Mouse (Mus musculus): Measurements from ENCODE around the gene Mllt10. TPM values are rescaled to one million over a fixed set of nuclear protein-coding genes. Genes with fewer than 3 reads are reported as not detected.

The Mllt10 gene
- total and polyA plus RNA-seq, 2 experiments from 2014 or later, result 28.9 to 96.5 TPM

DNA sequence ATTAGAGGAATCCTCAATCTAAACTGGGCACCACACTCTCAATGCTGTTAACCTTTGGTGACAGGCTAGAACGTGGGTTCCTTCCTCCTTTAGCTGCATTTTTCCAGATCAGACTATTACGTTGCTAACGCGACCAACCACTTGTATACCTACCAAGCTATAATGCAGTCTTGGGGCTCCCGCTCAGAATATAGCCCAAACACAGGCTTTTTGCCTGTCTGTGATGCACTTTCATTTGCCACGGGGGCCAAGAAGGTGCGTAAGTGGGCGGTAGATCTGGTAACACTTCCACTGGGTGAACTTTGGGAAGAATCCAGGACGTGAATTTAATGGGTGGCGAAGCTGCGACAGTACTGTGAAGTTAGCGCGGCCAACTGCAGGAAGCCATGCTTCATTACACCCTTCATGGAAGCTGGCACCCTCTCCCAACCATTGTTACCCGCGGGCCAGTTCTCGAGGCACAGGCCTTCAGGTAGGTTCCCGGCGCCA, 8.8 kb downstream of the Mllt10 start:
- Histone ChIP-seq H3K4me2 (ENCODE audit: low read depth, low read length, poor library complexity, severe bottlenecking) (peak overlapping the region; percentile 77), H3K4me1 (ENCODE audit: insufficient read depth, low read length) (no peaks in the 10 kb centered on the region), H3K4me3 (ENCODE audit: low read depth, low read length) (peak overlapping the region; percentile 81), H3K27ac (ENCODE audit: low read depth, low read length) (peak overlapping the region; percentile 97), H3K9me3 (ENCODE audit: low read length) (no peaks in the 10 kb centered on the region), H3K27me3 (ENCODE audit: insufficient read depth, low read length) (no peaks in the 10 kb centered on the region), H3K9ac (replicated peaks; ENCODE audit: low read length, poor library complexity, severe bottlenecking) (peak overlapping the region; percentile 96), H3K36me3 (ENCODE audit: insufficient read depth, low read length) (no peaks in the 10 kb centered on the region)
- ATAC-seq (ENCODE audit: low FRiP score) (peak; percentile 64), DNase-seq (ENCODE audit: low spot score) (peak; percentile 78)
- peak; percentile 10; the same call in 1 of the 2 replicates for TF ChIP-seq CTCF (IDR thresholded peaks at IDR 0.05)
- 0% methylated on average over 18 of the region's 18 CpGs for WGBS

DNA sequence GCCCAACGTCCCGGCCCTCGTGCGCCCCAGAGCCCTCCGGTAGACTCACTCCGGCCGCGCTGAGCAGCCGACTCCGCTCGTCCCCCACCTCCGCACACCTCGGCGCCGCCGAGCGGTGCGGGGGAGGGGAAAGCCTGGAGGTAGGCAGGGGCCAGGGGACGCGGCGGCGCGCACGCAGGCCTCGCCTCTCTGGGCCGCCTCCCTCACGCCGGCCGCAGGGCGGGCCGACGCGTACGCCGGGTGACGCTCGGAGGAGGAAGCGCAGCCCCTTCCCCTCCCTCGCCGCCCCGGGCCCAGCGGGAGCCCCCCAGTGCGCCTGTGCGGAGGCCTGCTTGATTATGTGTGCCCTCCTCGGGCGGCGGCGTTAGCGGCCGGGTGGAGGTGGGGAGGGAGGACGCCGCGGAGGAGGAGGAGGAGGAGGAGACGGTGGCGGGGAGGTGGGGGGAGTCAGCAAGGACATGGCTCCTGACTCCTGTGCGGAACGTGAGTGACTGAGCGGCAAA, 9.4 kb downstream of the Mllt10 start:
- TF ChIP-seq CTCF (IDR thresholded peaks at IDR 0.05), result no peak
- Histone ChIP-seq H3K27ac (ENCODE audit: low read depth, low read length) (peak overlapping the region; percentile 97), H3K27me3 (ENCODE audit: insufficient read depth, low read length) (no peaks in the 10 kb centered on the region), H3K4me3 (ENCODE audit: low read depth, low read length) (peak overlapping the region; percentile 81), H3K4me1 (ENCODE audit: insufficient read depth, low read length) (no peaks in the 10 kb centered on the region), H3K4me2 (ENCODE audit: low read depth, low read length, poor library complexity, severe bottlenecking) (peak overlapping the region; percentile 77), H3K9ac (replicated peaks; ENCODE audit: low read length, poor library complexity, severe bottlenecking) (peak overlapping the region; percentile 96), H3K36me3 (ENCODE audit: insufficient read depth, low read length) (no peaks in the 10 kb centered on the region), H3K9me3 (ENCODE audit: low read length) (no peaks in the 10 kb centered on the region)
- DNase-seq (ENCODE audit: low spot score) (peak; percentile 96), ATAC-seq (ENCODE audit: low FRiP score) (peak; percentile 97)
- WGBS, result under 1% methylated on average over 35 of the region's 58 CpGs

DNA sequence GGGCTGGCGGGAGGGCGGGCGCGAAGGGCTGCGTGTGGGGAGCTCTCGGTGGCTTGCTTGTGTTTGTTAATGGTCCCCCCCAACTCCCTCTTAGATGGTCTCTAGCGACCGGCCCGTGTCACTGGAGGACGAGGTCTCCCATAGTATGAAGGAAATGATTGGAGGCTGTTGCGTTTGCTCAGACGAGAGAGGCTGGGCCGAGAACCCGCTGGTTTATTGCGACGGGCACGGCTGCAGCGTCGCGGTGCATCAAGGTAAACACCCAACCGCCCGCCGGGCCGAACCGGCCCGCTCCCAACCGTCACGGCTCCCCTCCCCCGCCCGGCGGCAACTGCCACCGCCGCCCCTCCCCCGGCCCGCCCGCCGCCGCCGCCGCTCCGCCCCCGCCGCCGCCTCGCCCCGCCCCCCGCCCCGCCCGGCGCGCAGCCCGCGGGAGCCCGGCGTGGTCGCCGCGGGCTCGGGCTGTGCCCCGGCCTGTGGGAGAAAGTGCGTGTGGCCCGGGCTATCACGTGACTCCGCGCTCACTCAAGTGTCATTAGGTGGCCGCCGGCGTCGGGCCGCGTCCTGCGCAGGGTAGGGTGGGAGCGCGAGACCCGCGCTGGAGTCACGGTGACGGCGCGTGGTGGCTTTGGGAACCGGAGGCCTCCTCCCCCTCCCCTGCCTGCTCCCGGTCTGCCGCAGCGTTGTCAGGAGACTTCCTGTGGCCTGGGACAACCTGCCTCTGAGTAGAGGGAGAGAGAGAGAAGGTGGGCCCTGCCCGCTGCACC, 10.1 kb downstream of the Mllt10 start:
- DNase-seq (ENCODE audit: low spot score), result peak; percentile 72
- WGBS, result under 1% methylated on average over 58 of the region's 85 CpGs
- Histone ChIP-seq H3K27ac (ENCODE audit: low read depth, low read length) (peak overlapping the region; percentile 97), H3K9me3 (ENCODE audit: low read length) (no peaks in the 10 kb centered on the region), H3K36me3 (ENCODE audit: insufficient read depth, low read length) (no peaks in the 10 kb centered on the region), H3K27me3 (ENCODE audit: insufficient read depth, low read length) (no peaks in the 10 kb centered on the region), H3K9ac (replicated peaks; ENCODE audit: low read length, poor library complexity, severe bottlenecking) (peak overlapping the region; percentile 96), H3K4me2 (ENCODE audit: low read depth, low read length, poor library complexity, severe bottlenecking) (peak overlapping the region; percentile 77), H3K4me3 (ENCODE audit: low read depth, low read length) (peak overlapping the region; percentile 81), H3K4me1 (ENCODE audit: insufficient read depth, low read length) (no peaks in the 10 kb centered on the region)
- no peak for TF ChIP-seq CTCF (IDR thresholded peaks at IDR 0.05)
- ATAC-seq (ENCODE audit: low FRiP score), result peak; percentile 67

DNA sequence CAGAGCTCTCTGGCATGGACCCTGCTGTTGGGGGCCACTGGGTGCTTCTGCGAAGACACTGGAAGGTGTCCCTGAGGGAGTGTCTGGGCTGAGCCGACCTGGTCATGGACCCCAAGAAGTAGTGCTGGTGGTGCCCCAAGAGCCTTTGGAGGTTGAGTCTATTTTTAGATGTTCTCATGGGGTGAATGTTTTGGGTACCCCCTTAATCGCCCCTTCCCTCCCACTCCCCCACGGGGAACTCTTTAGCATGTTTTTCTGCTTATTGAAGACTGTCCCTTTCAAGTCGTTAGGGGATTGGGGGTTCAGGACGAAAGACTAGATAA, 10.6 kb downstream of the Mllt10 start:
- Histone ChIP-seq H3K9me3 (ENCODE audit: low read length) (no peaks in the 10 kb centered on the region), H3K4me1 (ENCODE audit: insufficient read depth, low read length) (no peaks in the 10 kb centered on the region), H3K27me3 (ENCODE audit: insufficient read depth, low read length) (no peaks in the 10 kb centered on the region), H3K27ac (ENCODE audit: low read depth, low read length) (peak overlapping the region; percentile 97), H3K9ac (replicated peaks; ENCODE audit: low read length, poor library complexity, severe bottlenecking) (peak overlapping the region; percentile 96), H3K4me3 (ENCODE audit: low read depth, low read length) (peak overlapping the region; percentile 81), H3K4me2 (ENCODE audit: low read depth, low read length, poor library complexity, severe bottlenecking) (peak overlapping the region; percentile 77), H3K36me3 (ENCODE audit: insufficient read depth, low read length) (no peaks in the 10 kb centered on the region)
- TF ChIP-seq CTCF (IDR thresholded peaks at IDR 0.05), result no peak
- WGBS, result 4% methylated on average over 6 of the region's 6 CpGs
- DNase-seq (ENCODE audit: low spot score), result no peak
- ATAC-seq (ENCODE audit: low FRiP score), result no peak

DNA sequence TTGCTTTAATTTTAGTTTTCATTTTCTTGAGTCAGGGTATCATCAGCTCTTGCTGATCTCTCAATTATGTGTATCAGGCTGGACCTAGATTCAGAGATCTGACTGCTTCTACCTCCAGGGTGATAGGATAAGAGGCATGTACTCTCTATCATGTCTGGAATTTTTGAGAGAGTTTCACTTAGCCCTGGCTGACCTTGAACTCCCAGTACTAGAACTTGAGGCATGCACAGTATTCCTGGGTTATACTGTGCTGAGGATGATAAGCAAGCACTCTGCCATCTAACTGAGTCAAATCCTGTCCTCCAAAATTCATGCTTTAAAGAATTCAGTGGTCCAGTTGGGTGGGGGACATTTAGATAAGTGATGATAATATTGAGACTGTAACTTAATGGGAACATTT, 11.4 kb downstream of the Mllt10 start:
- TF ChIP-seq CTCF (IDR thresholded peaks at IDR 0.05), result no peak
- Histone ChIP-seq H3K27me3 (ENCODE audit: insufficient read depth, low read length) (no peaks in the 10 kb centered on the region), H3K4me2 (ENCODE audit: low read depth, low read length, poor library complexity, severe bottlenecking) (no peak overlapping the region), H3K4me3 (ENCODE audit: low read depth, low read length) (no peak overlapping the region), H3K27ac (ENCODE audit: low read depth, low read length) (no peak overlapping the region), H3K9me3 (ENCODE audit: low read length) (no peaks in the 10 kb centered on the region), H3K4me1 (ENCODE audit: insufficient read depth, low read length) (no peaks in the 10 kb centered on the region), H3K36me3 (ENCODE audit: insufficient read depth, low read length) (no peaks in the 10 kb centered on the region), H3K9ac (replicated peaks; ENCODE audit: low read length, poor library complexity, severe bottlenecking) (no peak overlapping the region)
- ATAC-seq (ENCODE audit: low FRiP score) (no peak), DNase-seq (ENCODE audit: low spot score) (no peak)

DNA sequence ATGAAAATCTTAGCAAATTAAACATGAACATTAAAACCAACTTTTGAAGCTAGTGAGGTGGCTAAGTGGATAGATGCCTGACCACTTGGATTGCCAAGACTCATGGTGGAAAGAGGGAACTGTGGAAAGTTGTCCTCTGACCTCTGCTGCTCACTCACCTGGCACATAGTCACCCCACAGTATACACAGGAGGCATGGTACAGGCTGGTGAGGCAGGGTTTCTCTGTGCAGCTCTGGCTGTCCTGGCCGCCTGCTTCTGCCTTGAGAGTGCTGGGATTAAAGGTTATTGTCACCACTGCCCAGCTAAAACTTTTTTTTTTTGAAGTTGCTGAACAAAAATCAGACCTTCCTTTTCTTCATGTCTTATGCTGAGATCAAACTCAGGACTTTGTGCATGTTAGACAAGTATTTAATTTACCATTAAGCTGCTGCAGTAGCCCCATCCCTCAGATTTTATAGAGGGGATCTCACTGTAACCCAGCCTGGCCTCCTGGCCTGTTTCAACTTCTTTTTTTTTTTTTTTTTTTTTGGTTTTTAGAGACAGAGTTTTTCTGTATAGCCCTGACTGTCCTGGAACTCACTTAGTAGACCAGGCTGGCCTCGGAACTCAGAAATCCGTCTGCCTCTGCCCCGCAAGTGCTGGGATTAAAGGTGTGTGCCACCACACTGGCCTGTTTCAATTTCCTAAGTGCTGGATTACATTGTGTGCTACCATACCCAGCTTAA, 13.2 kb downstream of the Mllt10 start:
- ATAC-seq (ENCODE audit: low FRiP score) (no peak), DNase-seq (ENCODE audit: low spot score) (no peak)
- Histone ChIP-seq H3K9me3 (ENCODE audit: low read length) (no peaks in the 10 kb centered on the region), H3K27ac (ENCODE audit: low read depth, low read length) (no peak overlapping the region), H3K36me3 (ENCODE audit: insufficient read depth, low read length) (no peaks in the 10 kb centered on the region), H3K4me3 (ENCODE audit: low read depth, low read length) (no peak overlapping the region), H3K9ac (replicated peaks; ENCODE audit: low read length, poor library complexity, severe bottlenecking) (no peak overlapping the region), H3K4me2 (ENCODE audit: low read depth, low read length, poor library complexity, severe bottlenecking) (no peak overlapping the region), H3K4me1 (ENCODE audit: insufficient read depth, low read length) (no peaks in the 10 kb centered on the region), H3K27me3 (ENCODE audit: insufficient read depth, low read length) (no peaks in the 10 kb centered on the region)
- TF ChIP-seq CTCF (IDR thresholded peaks at IDR 0.05), result no peak
- 89% methylated on average over 4 of the region's 4 CpGs for WGBS
